Mouse (Mus musculus): ENCODE measurements around the gene Ndufa3. TPM values are rescaled to one million over a fixed set of nuclear protein-coding genes. Genes with fewer than 3 reads are reported as not detected.

Gene Ndufa3
- total and polyA plus RNA-seq, 3 experiments: 180 to 246 TPM; not detected in 1

DNA sequence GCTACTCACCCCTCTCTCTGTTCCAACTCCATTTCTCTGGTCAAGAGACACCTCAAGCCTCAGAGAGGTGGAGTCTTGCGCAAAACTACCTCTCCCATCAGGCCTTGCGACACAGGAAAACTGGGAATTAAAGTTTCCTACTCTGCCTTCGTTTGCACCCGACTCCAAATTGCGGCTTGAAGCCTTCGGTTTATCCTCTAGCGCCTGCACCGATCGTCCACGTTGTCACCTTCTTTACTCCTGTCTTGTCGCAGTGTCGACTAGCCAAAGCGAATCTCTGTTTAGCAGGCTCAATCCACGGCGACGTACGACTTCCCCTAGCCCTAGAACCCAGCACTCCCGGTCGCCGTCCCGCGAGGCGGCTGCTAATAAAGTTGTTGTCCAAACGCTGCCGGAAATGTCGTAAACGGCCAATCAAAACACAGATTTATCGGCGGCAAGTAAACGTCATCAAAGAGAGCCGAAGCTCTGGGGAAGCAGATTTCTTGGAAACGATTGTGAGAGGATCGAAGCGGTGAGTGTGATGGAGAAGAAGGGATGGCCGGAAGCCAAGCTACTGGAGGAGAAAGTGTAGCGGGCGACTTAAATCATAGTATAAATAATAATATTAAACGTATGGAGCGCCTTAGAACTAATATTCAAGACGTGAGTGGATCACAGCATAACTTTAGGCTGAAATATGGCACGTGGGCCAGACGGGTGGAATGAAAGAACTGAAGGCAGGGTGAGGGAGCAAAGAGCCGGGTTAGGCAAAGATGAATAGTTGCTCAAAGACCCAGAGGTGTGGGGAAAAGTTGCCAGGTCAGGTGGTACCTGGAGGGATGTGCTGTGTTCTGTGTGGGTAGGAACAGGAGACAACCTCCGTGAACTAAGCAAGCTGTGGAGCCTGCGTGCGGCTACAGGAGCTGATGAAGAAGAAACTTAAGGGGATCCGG is 12.6 kb downstream of the Ndufa3 start, which contains the start of the genes Tfpt and Prpf31:
Gene Tfpt (minus strand): TSS at position 387 of the 935 bp plus-strand sequence.
Gene Prpf31 (plus strand): TSS at position 443 of the 935 bp plus-strand sequence.
- Histone ChIP-seq H3K9me3 (replicated peaks; ENCODE audit: insufficient read depth, low read length) (no peaks in the 10 kb centered on the region), H3K27ac (ENCODE audit: control insufficient read depth, low read depth, low read length) (peak within 1 kb of the TSS; percentile 95), H3K4me1 (ENCODE audit: control insufficient read depth in 1 of 2, insufficient read depth in 2 of 2, low read length in 2 of 2) (peaks cover 0 to 9% of the 10 kb centered on the region in 2 experiments; a peak in 2 of 4 replicates), H3K79me2 (ENCODE audit: control insufficient read depth, insufficient read depth, low read length, poor library complexity) (peaks cover 31% of the 10 kb centered on the region), H3K4me3 (ENCODE audit: control insufficient read depth in 1 of 2, insufficient read depth in 1 of 2, low read depth in 2 of 2, low read length in 2 of 2) (peak within 1 kb of the TSS; percentile 67 to 98), H3K27me3 (ENCODE audit: control insufficient read depth in 1 of 2, insufficient read depth in 2 of 2, low read length in 2 of 2) (no peaks in the 10 kb centered on the region), H3K9ac (ENCODE audit: control insufficient read depth, low read depth, low read length, poor library complexity, severe bottlenecking) (peak within 1 kb of the TSS; percentile 93), H3K36me3 (ENCODE audit: control insufficient read depth in 1 of 2, insufficient read depth in 2 of 2, low read length in 2 of 2) (peaks cover 0 to 6% of the 10 kb centered on the region in 2 experiments; a peak in 2 of 4 replicates)
- peak; percentile 98 for DNase-seq (ENCODE audit: low read depth, low spot score)
- TF ChIP-seq MAZ (IDR thresholded peaks at IDR 0.05; ENCODE audit: low read depth, low read length) (no peak), UBTF (IDR thresholded peaks at IDR 0.05; ENCODE audit: borderline replicate concordance, insufficient read depth, low read depth, low read length) (no peak), TBP (IDR thresholded peaks at IDR 0.05; ENCODE audit: low read depth, low read length) (peak; percentile 79; the same call in 1 of the 2 replicates), RAD21 (IDR thresholded peaks at IDR 0.05; ENCODE audit: low read depth, low read length) (no peak), CHD2 (IDR thresholded peaks at IDR 0.05; ENCODE audit: low read length) (no peak), SMC3 (IDR thresholded peaks at IDR 0.05; ENCODE audit: low read depth, low read length) (no peak), ZC3H11A (IDR thresholded peaks at IDR 0.05; ENCODE audit: low read depth, low read length) (no peak), TCF12 (IDR thresholded peaks at IDR 0.05; ENCODE audit: low read depth, low read length) (peak; percentile 54; the same call in 1 of the 2 replicates), E2F4 (IDR thresholded peaks at IDR 0.05; ENCODE audit: borderline replicate concordance, low read depth, low read length) (no peak), MXI1 (IDR thresholded peaks at IDR 0.05; ENCODE audit: low read depth, low read length) (peak; percentile 97), ZNF384 (IDR thresholded peaks at IDR 0.05; ENCODE audit: low read depth, low read length) (no peak), ETS1 (IDR thresholded peaks at IDR 0.05; ENCODE audit: low read depth, low read length) (no peak; the same call in 1 of the 2 replicates), JUND (IDR thresholded peaks at IDR 0.05; ENCODE audit: low read depth, low read length) (no peak), USF2 (IDR thresholded peaks at IDR 0.05; ENCODE audit: borderline replicate concordance in 1 of 2, insufficient read depth in 1 of 2, low read depth in 1 of 2, low read length in 2 of 2) (no peak), GABPA (IDR thresholded peaks at IDR 0.05; ENCODE audit: low read depth, low read length) (no peak), NELFE (IDR thresholded peaks at IDR 0.05; ENCODE audit: low read depth, low read length) (peak; percentile 78), USF1 (IDR thresholded peaks at IDR 0.05; ENCODE audit: low read depth, low read length) (no peak), EP300 (IDR thresholded peaks at IDR 0.05; ENCODE audit: low read depth in 1 of 2, low read length in 2 of 2) (no peak), POLR2AphosphoS5 (IDR thresholded peaks at IDR 0.05; ENCODE audit: borderline replicate concordance, low read depth, low read length) (no peak), ELF1 (IDR thresholded peaks at IDR 0.05; ENCODE audit: low read depth, low read length) (peak; percentile 87), MYB (IDR thresholded peaks at IDR 0.05; ENCODE audit: low read depth, low read length) (no peak), MAFK (IDR thresholded peaks at IDR 0.05; ENCODE audit: borderline replicate concordance, low read depth, low read length) (no peak), MAX (IDR thresholded peaks at IDR 0.05; ENCODE audit: low read length) (peak; percentile 79), KAT2A (conservative IDR thresholded peaks at IDR 0.05; ENCODE audit: low read depth, low read length) (peak; percentile 95), TAL1 (IDR thresholded peaks at IDR 0.05; ENCODE audit: low read length) (no peak), RCOR1 (IDR thresholded peaks at IDR 0.05; ENCODE audit: low read depth, low read length) (peak; percentile 46; the same call in 1 of the 2 replicates), SIN3A (IDR thresholded peaks at IDR 0.05; ENCODE audit: low read length) (peak; percentile 99), CTCF (IDR thresholded peaks at IDR 0.05 in 2 of 3, conservative IDR thresholded peaks at IDR 0.05 in 1 of 3; ENCODE audit: control insufficient read depth in 1 of 3, insufficient read depth in 1 of 3, low read depth in 2 of 3, low read length in 3 of 3, poor library complexity in 1 of 3, severe bottlenecking in 1 of 3) (no peak), POLR2AphosphoS2 (IDR thresholded peaks at IDR 0.05; ENCODE audit: low read length) (peak; percentile 86), ZMIZ1 (IDR thresholded peaks at IDR 0.05; ENCODE audit: low read depth, low read length) (no peak), MYC (IDR thresholded peaks at IDR 0.05; ENCODE audit: low read depth, low read length) (peak; percentile 91), POLR2A (IDR thresholded peaks at IDR 0.05; ENCODE audit: control insufficient read depth in 1 of 2, insufficient read depth in 1 of 2, low read depth in 1 of 2, low read length in 2 of 2, poor library complexity in 1 of 2) (peak; percentile 57 to 87; a peak in 3 of 4 replicates), GATA1 (IDR thresholded peaks at IDR 0.05; ENCODE audit: low read depth, low read length) (peak; percentile 70), CHD1 (IDR thresholded peaks at IDR 0.05; ENCODE audit: low read depth, low read length) (no peak), HCFC1 (IDR thresholded peaks at IDR 0.05; ENCODE audit: low read depth, low read length) (peak; percentile 96), NRF1 (IDR thresholded peaks at IDR 0.05; ENCODE audit: insufficient read depth, low read depth, low read length, poor library complexity, severe bottlenecking) (no peak)
